Mouse (Mus musculus) layer of hippocampus, adult 2 months (tissue): Measurements from ENCODE around the gene Lbh. TPM values are rescaled to one million over a fixed set of nuclear protein-coding genes. Genes with fewer than 3 reads are reported as not detected.
A peak's percentile ranks its signal among the peaks of the same experiment; 100 is the strongest.

Source experiments
- DNase-seq, 2 experiments: peaks; one replicate each; pipeline ENCODE4 v3.0.0; 2022; ENCODE audit warnings: low spot score in 2 of 2
- H3K27ac ChIP-seq: fragments of 200-600 bp; 2 replicates; pipeline ENCODE4 v1.8.1; 2022
- H3K4me3 ChIP-seq: fragments of 200-600 bp; 2 replicates; pipeline ENCODE4 v1.8.1; 2022; ENCODE audit warnings: mild to moderate bottlenecking
- CTCF ChIP-seq: fragments of 200-600 bp; conservative IDR thresholded peaks from 2 replicates; pipeline ENCODE4 v1.8.1; 2022; ENCODE audit warnings: antibody characterized with exemption, mild to moderate bottlenecking, moderate library complexity
- total RNA-seq, 2 experiments: library from RNA; stranded (reverse); gene quantifications; 2 replicates each; pipeline ENCODE4 v1.2.3; 2021

Lbh gene
- total RNA-seq, 2 experiments from 2014 or later: 31.4 to 34.8 TPM

DNA sequence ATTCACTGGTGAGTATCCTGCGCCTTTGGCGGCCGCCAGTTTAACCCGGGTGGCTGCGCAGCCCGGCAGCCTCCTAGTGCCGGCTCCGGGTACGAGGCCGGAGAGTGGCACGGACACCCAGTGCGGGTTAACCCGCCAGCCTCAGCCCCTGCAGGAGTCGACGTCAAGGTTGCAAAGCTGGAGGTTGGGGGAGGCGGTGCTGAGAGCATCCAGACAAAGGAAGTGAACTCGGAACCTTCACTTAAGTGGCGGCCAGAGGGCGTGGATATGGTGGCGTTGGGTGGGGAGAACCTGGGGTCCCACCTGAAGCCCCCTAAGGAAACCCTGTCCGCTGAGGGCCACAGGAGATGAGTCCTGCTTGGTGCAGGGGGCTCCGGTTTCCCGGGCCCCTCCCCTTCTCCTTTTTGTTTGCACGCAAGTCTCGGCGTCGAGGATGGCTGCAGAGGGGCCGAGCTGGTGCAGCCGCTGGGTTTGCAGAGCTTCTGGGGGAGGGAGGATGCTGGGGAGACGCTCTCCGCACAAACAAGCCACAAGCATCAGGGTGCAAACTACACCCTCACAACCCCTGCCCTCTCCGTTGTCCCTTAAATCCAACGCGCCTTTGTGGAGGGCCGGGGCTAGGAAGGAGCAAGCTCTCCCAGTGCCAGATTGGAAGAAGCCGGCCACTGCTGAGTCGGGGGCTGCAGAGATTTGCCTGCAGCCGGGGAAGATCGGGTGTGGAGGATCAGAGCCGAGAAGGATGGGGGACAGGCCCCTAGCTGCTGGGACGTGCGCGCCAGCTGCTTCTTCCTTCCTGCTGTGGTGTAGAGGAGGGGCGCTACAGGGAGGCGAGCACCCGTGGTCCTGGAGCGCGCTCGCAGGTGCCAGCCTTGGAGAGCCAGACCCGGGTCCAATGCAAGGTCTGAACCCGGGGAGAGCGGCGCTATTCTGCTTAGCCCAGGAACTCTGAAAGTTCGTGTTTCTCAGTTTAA is 751 bp downstream of the Lbh start:
- TF ChIP-seq CTCF: no peak
- peak overlapping the region; percentile 91 for H3K27ac ChIP-seq
- DNase-seq: peak in 1 of 2 experiments; percentile 9
- H3K4me3 ChIP-seq: peak overlapping the region; percentile 59

DNA sequence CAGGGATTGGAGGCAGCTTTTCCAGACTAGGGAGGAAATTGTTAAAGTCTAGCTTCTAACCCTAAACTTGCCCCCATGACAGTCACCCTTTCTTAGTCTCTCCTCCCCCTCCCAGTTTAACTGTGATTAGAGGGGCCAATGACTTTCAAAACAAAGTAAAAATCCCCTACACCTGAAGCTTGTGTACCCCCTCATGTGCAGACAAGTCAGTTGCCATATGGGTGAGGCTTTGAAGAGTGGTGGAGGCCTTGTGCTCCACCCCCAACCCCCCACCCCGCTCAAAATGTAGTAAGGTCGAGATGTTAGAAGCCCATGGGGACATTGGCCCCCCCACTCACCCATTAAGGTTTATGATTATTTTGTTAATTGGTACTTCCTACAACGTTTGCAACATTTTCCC is 1.5 kb downstream of the Lbh start:
- Histone ChIP-seq H3K4me3 (peak overlapping the region; percentile 59), H3K27ac (peak overlapping the region; percentile 91)
- no peak for TF ChIP-seq CTCF
- no peak for DNase-seq

DNA sequence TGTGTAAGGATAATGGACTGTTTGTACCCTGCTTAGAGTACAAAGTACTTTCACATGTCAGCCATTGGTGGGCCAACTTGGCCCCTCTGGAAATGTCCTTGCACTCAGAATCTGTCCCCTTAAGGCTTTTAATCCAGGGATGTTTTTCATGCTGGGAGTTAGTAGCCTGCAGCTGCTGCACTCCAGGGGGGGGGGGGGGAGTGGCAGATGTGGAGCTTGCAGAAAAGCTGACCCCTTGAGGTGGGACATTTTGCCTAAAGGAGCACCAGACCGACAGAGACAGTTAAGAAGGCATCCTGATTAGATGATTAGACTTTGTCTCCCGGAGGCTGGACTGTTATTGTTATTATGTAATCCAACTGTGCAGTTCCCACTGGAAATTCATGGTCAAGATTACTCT is 2.3 kb downstream of the Lbh start:
- no peak for DNase-seq
- Histone ChIP-seq H3K27ac (peak overlapping the region; percentile 91; the same call in 1 of the 2 replicates), H3K4me3 (peak overlapping the region; percentile 59; the same call in 1 of the 2 replicates)
- TF ChIP-seq CTCF: no peak

DNA sequence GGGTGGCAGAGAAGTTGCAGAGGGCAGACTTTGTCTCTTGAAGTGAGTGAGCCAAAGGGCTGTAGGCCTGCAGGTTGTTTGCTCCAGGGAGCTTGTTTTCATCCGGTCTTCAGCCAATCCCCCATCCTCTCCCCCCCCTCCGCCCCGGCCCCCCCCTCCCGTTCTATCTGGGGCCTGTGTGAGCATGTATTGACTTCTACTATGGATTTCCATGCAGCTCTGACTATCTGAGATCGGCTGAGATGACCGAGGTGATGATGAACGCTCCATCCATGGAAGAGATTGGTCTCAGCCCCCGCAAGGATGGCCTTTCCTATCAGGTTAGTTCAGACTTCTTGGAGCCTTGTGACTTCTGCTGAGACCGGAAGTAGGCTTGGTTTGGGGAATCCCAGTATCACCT is 2.9 kb downstream of the Lbh start:
- H3K4me3 ChIP-seq: peak overlapping the region; percentile 59; the same call in 1 of the 2 replicates
- H3K27ac ChIP-seq: peak overlapping the region; percentile 91; the same call in 1 of the 2 replicates
- DNase-seq: no peak
- no peak for TF ChIP-seq CTCF

DNA sequence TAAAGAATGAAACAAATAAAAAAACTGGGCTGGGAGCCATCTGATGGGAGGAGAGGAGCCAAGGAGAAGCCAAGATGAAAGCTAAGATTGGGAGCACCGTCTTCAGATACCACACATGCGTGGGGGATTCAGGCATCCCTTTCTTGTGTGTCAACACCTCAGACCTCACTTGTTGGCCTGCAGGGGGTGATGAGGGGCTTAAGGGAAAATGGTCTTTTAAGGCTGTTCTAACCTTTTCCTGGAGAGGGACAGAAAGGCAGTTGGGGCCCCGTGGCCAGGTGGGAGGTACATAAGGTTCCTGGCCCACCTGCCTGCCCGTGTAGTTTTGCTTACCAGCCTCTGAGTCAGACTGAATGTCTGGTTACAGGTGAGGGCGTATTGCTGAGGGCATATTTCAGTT is 4.1 kb downstream of the Lbh start:
- H3K27ac ChIP-seq: peak overlapping the region; percentile 43; the same call in 1 of the 2 replicates
- H3K4me3 ChIP-seq: no peak overlapping the region
- TF ChIP-seq CTCF: peak; percentile 23; the same call in 1 of the 2 replicates
- DNase-seq: no peak

DNA sequence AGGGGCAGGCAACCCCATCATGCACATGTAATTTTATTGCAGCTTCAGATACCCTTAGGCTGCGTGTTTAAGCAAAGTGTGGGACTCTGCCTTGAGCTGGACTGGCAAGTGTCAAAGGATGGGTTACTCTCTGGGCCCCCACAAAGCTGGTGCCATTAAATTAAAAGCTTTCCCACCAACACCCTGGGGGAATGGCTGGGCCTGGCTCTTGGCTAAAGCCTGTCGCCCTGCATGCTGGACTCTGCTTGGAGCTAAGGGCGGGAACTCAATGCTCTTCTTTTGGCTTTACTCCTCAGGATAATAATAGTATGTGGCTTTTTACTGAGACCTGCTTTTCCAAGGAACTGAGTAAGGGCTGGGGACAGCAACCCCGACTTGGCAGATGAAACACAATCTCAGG is 5.2 kb downstream of the Lbh start:
- H3K4me3 ChIP-seq: no peak overlapping the region
- DNase-seq: no peak
- no peak for TF ChIP-seq CTCF
- peak overlapping the region; percentile 84; the same call in 1 of the 2 replicates for H3K27ac ChIP-seq

DNA sequence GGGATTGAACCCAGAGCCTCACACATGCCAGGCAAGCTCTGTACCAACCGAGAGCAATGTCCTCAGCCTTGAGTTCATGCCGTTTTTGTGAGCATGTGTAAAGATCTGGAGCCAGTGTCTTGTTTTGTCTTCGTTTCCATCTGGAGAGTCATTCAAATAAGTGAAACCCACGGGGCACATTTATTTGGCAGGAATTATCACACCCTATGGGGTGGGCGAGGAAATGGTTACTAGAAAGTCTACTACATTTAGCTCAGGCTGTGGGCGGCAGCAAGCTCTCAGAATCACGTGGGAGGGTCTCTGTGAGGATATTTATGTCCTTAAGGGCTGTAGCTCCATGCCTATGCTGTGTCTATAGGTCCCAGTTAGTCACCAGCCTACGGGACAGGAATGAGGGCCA is 6.2 kb downstream of the Lbh start:
- Histone ChIP-seq H3K4me3 (no peak overlapping the region), H3K27ac (peak overlapping the region; percentile 84)
- peak; percentile 43 to 54 for DNase-seq
- TF ChIP-seq CTCF: no peak

DNA sequence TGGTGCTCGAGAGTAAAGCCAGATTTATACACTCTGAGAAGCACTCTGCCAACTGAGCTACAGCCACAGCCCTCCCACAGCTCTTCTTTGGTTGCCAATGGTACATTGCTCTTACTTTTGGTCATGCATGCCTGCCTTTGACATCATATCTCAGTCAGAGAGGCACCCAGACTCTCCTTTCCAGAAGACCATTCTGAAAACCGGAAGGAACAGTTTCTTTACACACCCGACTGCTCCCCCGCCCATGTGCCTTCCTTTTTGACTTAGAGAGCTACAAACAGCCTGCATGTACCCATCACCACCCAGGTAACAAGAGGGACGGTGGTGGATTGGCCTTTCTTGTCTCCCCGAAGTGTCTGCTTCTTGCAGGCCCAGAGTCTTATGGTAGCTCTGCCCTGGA is 7.0 kb downstream of the Lbh start:
- H3K4me3 ChIP-seq: no peak overlapping the region
- peak overlapping the region; percentile 84 for H3K27ac ChIP-seq
- DNase-seq: no peak
- no peak for TF ChIP-seq CTCF

DNA sequence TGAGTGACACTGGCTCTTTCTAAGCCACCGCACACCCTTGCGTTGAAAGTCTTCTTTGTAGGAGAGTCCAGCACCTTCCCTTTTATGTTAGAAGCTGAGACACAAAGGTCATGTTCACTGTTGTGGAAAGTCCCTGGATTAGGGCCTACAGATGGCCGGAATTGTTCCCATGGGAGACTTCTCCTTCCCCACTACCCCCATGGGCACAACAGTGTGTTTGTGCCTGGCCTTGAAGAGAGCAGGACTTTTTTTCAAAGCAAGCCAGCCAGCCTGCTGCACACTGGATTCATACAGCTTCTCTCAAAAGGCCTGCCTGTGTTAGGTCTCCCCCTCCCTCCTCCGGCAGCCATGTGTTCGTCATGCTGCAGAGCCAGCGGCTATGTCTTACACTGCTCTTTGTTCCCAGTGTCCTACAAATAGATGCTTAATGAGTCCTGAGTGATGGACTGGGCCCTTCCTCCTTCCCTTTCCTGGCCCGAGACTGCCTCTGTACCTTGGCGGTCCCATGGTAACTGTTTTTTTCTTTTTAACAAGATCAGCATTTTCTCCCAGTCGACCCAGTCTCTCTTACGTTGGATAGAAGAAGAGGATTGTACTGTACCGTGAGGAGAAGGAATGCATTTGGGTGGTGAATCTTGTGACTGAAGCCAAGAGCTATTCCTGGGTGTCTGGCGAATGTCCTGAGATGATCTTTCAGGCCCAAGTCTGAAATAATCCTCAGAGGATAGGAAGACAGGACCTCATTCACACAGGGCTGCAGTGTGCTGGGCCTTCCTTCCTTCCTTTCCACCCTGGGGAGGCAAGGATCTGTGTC is 7.9 kb downstream of the Lbh start:
- no peak for TF ChIP-seq CTCF
- Histone ChIP-seq H3K4me3 (no peak overlapping the region; the same call in 1 of the 2 replicates), H3K27ac (peak overlapping the region; percentile 84)
- DNase-seq: peak; percentile 47 to 75

DNA sequence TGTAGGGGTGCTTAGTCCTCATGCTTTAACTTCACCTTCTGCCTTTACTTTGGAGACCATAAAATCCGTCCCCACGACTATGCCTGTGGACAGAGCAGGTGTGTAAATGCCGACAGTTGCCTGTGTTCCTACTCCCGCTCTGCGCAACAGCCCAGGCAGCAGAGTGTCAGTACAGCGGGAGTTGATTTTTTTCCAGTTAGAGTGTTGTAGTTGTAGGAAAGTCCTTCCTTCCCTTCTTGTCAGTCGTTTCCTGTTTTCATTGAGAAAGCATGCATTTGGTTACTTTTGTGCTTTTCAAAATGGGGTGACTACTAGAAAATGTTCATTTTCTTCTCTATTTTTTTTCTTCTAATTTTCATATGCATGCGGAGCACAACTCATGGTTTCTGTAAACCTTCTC is 8.9 kb downstream of the Lbh start:
- no peak overlapping the region for H3K4me3 ChIP-seq
- H3K27ac ChIP-seq: peak overlapping the region; percentile 84
- TF ChIP-seq CTCF: no peak
- DNase-seq: no peak

DNA sequence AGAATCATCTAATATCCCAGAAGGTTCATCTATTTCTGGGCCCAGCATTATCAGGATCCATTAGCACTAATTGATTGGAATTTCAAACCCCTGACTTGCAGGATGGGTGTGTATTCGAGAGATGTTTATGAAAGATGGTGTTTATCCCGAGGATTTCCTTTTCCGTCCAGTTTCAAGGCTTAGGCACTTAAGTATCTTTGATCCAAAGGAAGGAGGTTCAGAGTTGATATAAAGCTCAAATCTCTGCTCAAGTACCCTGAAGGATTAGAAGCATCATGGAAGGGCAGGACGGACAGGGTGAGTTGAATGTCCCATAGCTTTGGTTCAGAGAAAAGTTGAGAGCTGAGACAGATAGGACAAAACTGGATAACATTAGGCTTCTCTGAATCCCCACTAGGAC is 15.0 kb downstream of the Lbh start:
- no peak for DNase-seq
- H3K4me3 ChIP-seq: no peak overlapping the region
- TF ChIP-seq CTCF: no peak
- no peak overlapping the region for H3K27ac ChIP-seq

DNA sequence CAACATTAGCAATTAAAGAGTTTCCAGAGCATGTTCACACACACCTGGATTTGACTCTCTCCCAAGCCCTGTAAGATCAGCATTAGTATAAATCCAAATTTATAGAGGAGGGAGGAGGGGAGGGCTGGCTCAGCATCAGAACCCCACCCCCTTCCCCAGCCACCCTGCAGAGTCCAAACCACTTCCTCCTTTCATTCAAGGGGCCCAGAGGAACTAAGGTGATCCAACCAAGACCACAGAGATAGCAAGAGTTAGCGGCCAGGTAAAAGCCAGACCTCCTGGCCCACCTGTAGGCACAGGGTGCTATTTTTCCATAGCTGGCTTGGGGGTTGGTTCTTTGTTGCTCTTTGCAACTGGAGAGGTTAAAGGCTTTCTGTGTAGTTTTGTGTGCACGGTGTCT is 16.0 kb downstream of the Lbh start:
- H3K27ac ChIP-seq: peak overlapping the region; percentile 10; the same call in 1 of the 2 replicates
- H3K4me3 ChIP-seq: no peak overlapping the region
- no peak for TF ChIP-seq CTCF
- no peak for DNase-seq

DNA sequence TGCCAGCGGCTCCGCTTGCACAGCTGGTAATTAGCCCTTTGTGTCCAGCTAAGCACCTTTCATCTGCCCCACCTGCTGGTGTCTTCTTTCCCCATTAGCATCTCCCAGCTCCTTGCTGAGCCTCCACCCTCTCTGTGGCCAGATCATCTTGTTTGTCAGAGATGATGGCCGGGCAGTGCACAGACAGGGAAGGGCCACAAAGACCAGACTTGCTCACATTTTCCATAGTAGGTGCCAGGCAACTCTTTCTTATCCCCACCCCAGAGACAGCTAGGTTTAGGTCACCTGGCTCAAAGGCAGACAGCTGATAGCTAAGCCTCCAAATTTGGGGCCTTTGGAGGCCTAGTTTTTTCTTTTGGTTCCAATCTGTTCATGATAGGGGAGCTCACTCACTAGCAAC is 16.5 kb downstream of the Lbh start:
- TF ChIP-seq CTCF: no peak
- Histone ChIP-seq H3K27ac (peak overlapping the region; percentile 10; the same call in 1 of the 2 replicates), H3K4me3 (no peak overlapping the region)
- DNase-seq: no peak
